Mouse (Mus musculus) lung, postnatal 0 days (tissue): ENCODE data around the gene Mterf4. TPM values are rescaled to one million over a fixed set of nuclear protein-coding genes. Genes with fewer than 3 reads are reported as not detected.
A peak's percentile ranks its signal among the peaks of the same experiment; 100 is the strongest.
"Not testable (repeated sequence)": the region's sequence is repeated elsewhere in the genome, so short reads cannot be mapped to it uniquely, and the experiment has no call there.

Experiments used
- ATAC-seq: fragments of 200-750 bp; cut with Nextera tagmentation; 2 replicates; pipeline ENCODE4 v1.8.0; 2017; ENCODE audit warnings: moderate library complexity
- DNase-seq: peaks from one replicate; pipeline ENCODE4 v3.0.0-alpha.2; 2016; ENCODE audit warnings: low spot score
- H3K27ac ChIP-seq: fragments of 300-500 bp; sonication (generic); 2 replicates; pipeline ENCODE4 v1.5.1; 2014; ENCODE audit warnings: antibody characterized with exemption, mild to moderate bottlenecking, low read length, mixed read lengths
- H3K27me3 ChIP-seq: fragments of 300-500 bp; sonication (generic); replicated peaks from 2 replicates; pipeline ENCODE4 v1.6.1; 2014; ENCODE audit warnings: low read length, mixed read lengths; ENCODE audit not compliant: insufficient read depth
- H3K36me3 ChIP-seq: fragments of 300-500 bp; sonication (generic); 2 replicates; pipeline ENCODE4 v1.6.1; 2014; ENCODE audit warnings: low read length, mixed read lengths; ENCODE audit not compliant: insufficient read depth
- H3K4me1 ChIP-seq: fragments of 300-500 bp; sonication (generic); 2 replicates; pipeline ENCODE4 v1.6.1; 2014; ENCODE audit warnings: antibody characterized with exemption, low read depth, low read length, mixed read lengths; ENCODE audit not compliant: insufficient read depth
- H3K4me2 ChIP-seq: fragments of 300-500 bp; sonication (generic); replicated peaks from 2 replicates; pipeline ENCODE4 v1.6.1; 2014; ENCODE audit warnings: low read depth, mild to moderate bottlenecking, low read length, moderate library complexity, mixed read lengths
- H3K4me3 ChIP-seq: fragments of 300-500 bp; sonication (generic); 2 replicates; pipeline ENCODE4 v1.5.1; 2014; ENCODE audit warnings: low read depth, low read length
- H3K9ac ChIP-seq: fragments of 300-500 bp; sonication (generic); replicated peaks from 2 replicates; pipeline ENCODE4 v1.6.1; 2014; ENCODE audit warnings: low read depth, mild to moderate bottlenecking
- H3K9me3 ChIP-seq: fragments of 300-500 bp; sonication (generic); 2 replicates; pipeline ENCODE4 v1.6.1; 2016; ENCODE audit warnings: low read length, mixed read lengths
- CTCF ChIP-seq: IDR thresholded peaks from 2 replicates; pipeline ENCODE4 v1.5.1; 2016; ENCODE audit warnings: antibody characterized with exemption, mild to moderate bottlenecking
- EP300 ChIP-seq: IDR thresholded peaks from 2 replicates; pipeline ENCODE4 v1.6.1; 2016; ENCODE audit warnings: antibody characterized with exemption, mild to moderate bottlenecking, control low read depth
- WGBS: fragments of 180-500 bp; shearing (Covaris S2); extraction: QIAGEN DNeasy Blood & Tissue Kit; methylation state at CpG from one replicate; pipeline ENCODE4 v1.1.7; 2014; 5-methylcytosine and 5-hydroxymethylcytosine counted together
- polyA plus RNA-seq: library from polyadenylated mRNA; unstranded; fragments of >200 nt; fragmentation: Nextera tagmentation; extraction: Ambion mirVana; gene quantifications from 2 replicates; pipeline ENCODE4 v1.2.1, GENCODE M21; 2015

The Mterf4 gene
- polyA plus RNA-seq, 1 experiment from 2014 or later: 18.9 TPM

DNA sequence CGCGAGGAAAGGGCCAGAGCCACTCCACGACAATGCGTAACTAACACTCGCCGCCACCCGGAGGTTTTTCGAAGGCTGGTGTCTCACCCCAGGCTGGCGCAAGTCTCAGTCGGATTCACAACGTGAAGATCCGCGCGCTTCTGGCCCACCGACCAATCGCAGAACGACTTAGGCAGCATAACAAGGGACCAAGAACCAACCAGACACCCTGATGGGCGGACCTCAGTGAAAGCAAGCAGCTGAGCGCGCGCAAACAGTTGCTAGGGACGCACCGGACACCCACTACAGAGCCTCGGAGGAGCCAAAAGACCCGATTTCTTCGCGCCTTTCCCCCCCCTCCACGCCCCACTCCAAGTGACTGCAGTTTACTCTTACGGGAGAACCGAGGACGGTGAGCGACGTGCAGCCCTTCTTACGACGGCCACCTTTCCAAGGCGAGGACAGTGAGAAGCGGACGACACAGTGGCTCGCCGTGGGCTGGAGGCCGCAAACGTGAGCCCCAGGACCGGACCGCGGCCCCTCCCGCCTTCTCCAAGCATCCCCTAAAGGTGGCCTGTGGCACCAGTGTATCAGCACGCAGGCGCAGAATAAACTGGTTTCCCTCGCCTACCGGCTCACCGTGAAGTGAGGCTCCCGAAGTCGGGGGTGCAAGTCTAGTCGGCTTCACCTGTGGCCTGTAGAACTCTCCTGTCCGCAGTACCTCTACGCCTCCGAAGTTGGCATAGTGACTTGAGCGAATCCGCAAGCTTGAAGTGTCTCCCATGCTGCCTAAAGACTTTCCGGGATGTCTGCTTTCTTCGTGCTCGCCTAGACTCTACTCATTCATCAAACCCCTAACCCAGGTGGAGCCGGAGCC, 37.2 kb upstream of the Mterf4 start, which contains the start of the genes Ppp1r7 and Pask:
Gene Ppp1r7, plus strand, starts transcription at position 207 of the 856 bp plus-strand sequence.
Gene Pask, minus strand, starts transcription at position 835 of the 856 bp plus-strand sequence.
- Histone ChIP-seq H3K9me3 (no peaks in the 10 kb centered on the region), H3K4me3 (peak within 1 kb of the TSS; percentile 91), H3K27ac (peak within 1 kb of the TSS; percentile 61; the same call in 1 of the 2 replicates), H3K4me2 (peak within 1 kb of the TSS; percentile 84), H3K9ac (peak within 1 kb of the TSS; percentile 75), H3K36me3 (no peaks in the 10 kb centered on the region), H3K27me3 (no peaks in the 10 kb centered on the region), H3K4me1 (peaks cover 7% of the 10 kb centered on the region; the same call in 1 of the 2 replicates)
- ATAC-seq (peak; percentile 96), DNase-seq (peak; percentile 97)
- TF ChIP-seq EP300 (no peak), CTCF (no peak)
- WGBS: under 1% methylated on average over 57 of the region's 63 CpGs

DNA sequence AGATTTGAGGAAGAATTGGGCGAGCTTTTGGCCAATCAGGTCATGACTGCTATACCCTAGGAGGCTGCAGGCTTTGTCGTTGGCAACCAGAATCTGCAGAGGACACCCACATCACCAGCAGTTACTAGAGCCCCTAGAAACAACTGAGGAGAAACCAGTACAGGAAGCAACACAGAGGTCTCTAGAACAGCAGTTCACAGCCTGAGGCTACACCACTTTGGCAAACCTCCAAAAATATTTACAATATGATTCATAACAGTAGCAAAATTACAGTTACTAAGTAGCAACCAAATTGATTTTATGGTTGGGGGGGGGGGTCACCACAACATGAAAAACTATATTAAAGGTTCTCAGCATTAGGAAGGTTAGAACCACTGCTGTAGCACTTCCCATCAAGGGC, 28.9 kb upstream of the Mterf4 start:
- DNase-seq (peak; percentile 10), ATAC-seq (no peak)
- no peak overlapping the region for H3K27ac ChIP-seq
- no peaks in the 10 kb centered on the region for H3K9me3 ChIP-seq
- no peaks in the 10 kb centered on the region for H3K36me3 ChIP-seq
- WGBS: 90% methylated on average over 2 of the region's 2 CpGs
- no peak overlapping the region for H3K4me3 ChIP-seq
- H3K4me2 ChIP-seq: no peak overlapping the region
- TF ChIP-seq EP300 (no peak), CTCF (no peak)
- no peaks in the 10 kb centered on the region for H3K27me3 ChIP-seq
- H3K4me1 ChIP-seq: no peaks in the 10 kb centered on the region
- H3K9ac ChIP-seq: no peak overlapping the region

DNA sequence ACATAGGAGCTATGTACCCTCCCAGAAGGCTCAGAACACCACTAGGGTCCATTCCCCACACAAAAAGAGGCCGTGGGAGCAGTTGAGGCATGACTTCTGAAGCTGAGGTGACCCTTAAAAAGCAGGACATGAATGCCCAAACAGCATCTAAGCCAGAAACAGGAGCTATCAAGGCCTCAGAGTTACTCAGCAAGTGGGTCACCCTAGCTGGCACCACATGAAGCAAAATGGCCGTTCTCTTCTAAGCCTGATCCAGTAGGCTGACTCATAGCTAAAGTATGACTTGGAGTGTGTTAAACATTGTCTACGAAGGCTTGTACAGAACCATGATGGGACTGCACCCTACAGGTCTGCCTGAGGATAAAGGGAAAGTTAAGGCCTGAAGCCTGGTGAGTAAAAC, 20.7 kb upstream of the Mterf4 start:
- DNase-seq (no peak), ATAC-seq (peak; percentile 28; the same call in 1 of the 2 replicates)
- H3K36me3 ChIP-seq: no peaks in the 10 kb centered on the region
- no peaks in the 10 kb centered on the region for H3K4me1 ChIP-seq
- no peaks in the 10 kb centered on the region for H3K9me3 ChIP-seq
- H3K4me2 ChIP-seq: no peak overlapping the region
- no peak overlapping the region for H3K4me3 ChIP-seq
- TF ChIP-seq EP300: no peak
- no peak for TF ChIP-seq CTCF
- no peak overlapping the region for H3K27ac ChIP-seq
- H3K27me3 ChIP-seq: no peaks in the 10 kb centered on the region
- H3K9ac ChIP-seq: no peak overlapping the region
- 81% methylated on average over 3 of the region's 3 CpGs for WGBS

DNA sequence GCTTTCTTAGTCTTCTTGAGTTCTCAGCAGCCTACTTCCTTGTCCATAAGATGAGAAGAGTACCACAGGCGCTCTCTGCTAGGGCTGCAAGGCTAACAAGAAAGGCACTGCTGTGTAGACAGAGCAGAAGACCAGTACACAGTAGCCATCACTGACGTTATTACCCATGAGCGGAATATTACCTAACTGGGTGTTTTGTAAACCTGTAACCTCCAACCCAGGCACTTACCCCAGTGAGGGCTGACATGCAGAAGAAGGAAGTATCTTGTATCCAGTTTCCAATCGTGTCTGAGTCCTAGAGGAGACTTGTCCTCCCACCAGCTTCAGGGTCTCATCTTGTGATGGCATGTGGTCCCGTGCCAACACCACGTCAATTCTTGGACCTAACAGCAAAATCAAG, 18.3 kb upstream of the Mterf4 start:
- no peaks in the 10 kb centered on the region for H3K36me3 ChIP-seq
- no peak overlapping the region for H3K27ac ChIP-seq
- TF ChIP-seq CTCF (no peak), EP300 (no peak)
- ATAC-seq: no peak
- H3K4me3 ChIP-seq: no peak overlapping the region
- no peak overlapping the region for H3K4me2 ChIP-seq
- no peaks in the 10 kb centered on the region for H3K27me3 ChIP-seq
- no peak overlapping the region for H3K9ac ChIP-seq
- no peak for DNase-seq
- WGBS: 87% methylated on average over 6 of the region's 6 CpGs
- H3K4me1 ChIP-seq: no peaks in the 10 kb centered on the region
- no peaks in the 10 kb centered on the region for H3K9me3 ChIP-seq

DNA sequence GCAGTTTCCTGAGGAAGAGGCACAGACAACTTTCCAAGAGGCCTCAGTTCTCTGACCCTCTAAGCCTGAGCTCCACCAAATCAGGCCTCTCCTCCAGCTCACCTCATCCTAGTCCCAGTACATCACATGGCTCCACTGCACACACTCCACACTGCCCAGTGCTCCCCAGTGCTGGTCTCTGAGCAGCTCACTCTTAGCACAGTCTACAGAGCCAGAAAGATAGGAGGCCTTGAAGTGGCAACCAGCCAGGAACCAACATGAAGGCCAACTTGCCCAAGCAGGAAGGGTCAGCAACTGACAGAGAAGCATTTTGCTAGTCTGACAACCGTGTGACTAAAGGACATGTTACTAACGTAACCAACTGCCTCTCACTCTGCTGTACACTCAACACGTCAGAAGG, 5.1 kb downstream of the Mterf4 start:
- H3K27ac ChIP-seq: peak overlapping the region; percentile 57
- H3K27me3 ChIP-seq: no peaks in the 10 kb centered on the region
- no peak overlapping the region for H3K4me3 ChIP-seq
- no peak overlapping the region for H3K4me2 ChIP-seq
- peak; percentile 5 for DNase-seq
- peaks cover 18% of the 10 kb centered on the region; the same call in 1 of the 2 replicates for H3K36me3 ChIP-seq
- no peak for TF ChIP-seq EP300
- no peak for TF ChIP-seq CTCF
- peaks cover 5% of the 10 kb centered on the region; the same call in 1 of the 2 replicates for H3K4me1 ChIP-seq
- no peak overlapping the region for H3K9ac ChIP-seq
- H3K9me3 ChIP-seq: no peaks in the 10 kb centered on the region
- 71% methylated on average over 3 of the region's 3 CpGs for WGBS
- ATAC-seq: peak; percentile 48

DNA sequence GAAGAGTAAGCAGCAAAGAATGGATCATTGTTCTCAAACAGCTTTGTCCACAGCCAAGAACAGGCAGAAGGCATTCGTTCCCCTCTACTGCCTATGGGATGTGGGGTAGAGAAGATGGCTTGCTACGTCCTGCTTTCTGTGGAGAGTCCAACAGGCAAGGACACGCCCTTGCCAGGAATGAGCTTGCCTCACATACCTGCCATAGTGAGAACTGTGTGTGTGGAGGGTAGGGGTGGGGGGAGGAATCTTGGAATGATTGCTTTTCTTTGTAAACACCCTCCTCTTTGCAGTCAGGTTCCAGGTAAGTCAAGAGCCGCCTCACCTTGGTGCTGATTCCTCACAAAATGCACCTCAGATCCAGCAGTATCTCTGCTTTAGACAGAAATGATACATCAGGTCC, 5.9 kb downstream of the Mterf4 start:
- H3K9ac ChIP-seq: no peak overlapping the region
- no peaks in the 10 kb centered on the region for H3K27me3 ChIP-seq
- peak overlapping the region; percentile 57 for H3K27ac ChIP-seq
- peaks cover 2% of the 10 kb centered on the region; the same call in 1 of the 2 replicates for H3K4me1 ChIP-seq
- WGBS: 72% methylated on average over 4 of the region's 4 CpGs
- DNase-seq (peak; percentile 73), ATAC-seq (peak; percentile 89)
- H3K9me3 ChIP-seq: no peaks in the 10 kb centered on the region
- H3K4me2 ChIP-seq: no peak overlapping the region
- no peak overlapping the region for H3K4me3 ChIP-seq
- H3K36me3 ChIP-seq: peaks cover 18% of the 10 kb centered on the region; the same call in 1 of the 2 replicates
- no peak for TF ChIP-seq CTCF
- peak; percentile 55; the same call in 1 of the 2 replicates for TF ChIP-seq EP300

DNA sequence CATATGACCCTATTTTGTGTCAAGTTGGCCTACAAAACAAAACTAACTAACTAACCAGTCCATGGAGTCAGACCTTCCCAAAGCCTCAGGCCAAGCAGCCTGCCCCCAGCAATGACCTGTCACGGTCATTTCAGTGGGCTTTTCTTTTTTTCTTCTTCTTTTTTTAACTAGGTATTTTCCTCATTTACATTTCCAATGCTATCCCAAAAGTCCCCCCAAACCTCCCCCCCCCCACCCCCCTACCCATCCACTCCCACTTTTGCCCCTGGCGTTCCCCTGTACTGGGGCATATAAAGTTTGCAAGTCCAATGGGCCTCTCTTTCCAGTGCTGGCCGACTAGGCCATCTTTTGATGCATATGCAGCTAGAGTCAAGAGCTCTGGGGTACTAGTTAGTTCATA, 11.2 kb downstream of the Mterf4 start:
- H3K27me3 ChIP-seq, DNase-seq, H3K27ac ChIP-seq, H3K4me3 ChIP-seq, H3K9ac ChIP-seq, ATAC-seq, H3K4me2 ChIP-seq, H3K4me1 ChIP-seq, H3K9me3 ChIP-seq: not testable (repeated sequence)
- 72% methylated on average over 3 of the region's 3 CpGs for WGBS
- peaks cover 12% of the 10 kb centered on the region; the same call in 1 of the 2 replicates for H3K36me3 ChIP-seq
